Mouse (Mus musculus) lung, adult 2 months (tissue): ENCODE measurements around the gene Gm4871.

Experiments
- CTCF ChIP-seq: fragments of 200-500 bp; IDR thresholded peaks from 2 replicates; pipeline ENCODE4 v1.5.1; 2011; ENCODE audit warnings: mild to moderate bottlenecking, low read length, control low read depth; ENCODE audit not compliant: insufficient read depth
- POLR2A ChIP-seq: fragments of 200-500 bp; IDR thresholded peaks from 2 replicates; pipeline ENCODE4 v1.6.1; 2011; ENCODE audit warnings: low read depth, mild to moderate bottlenecking, control low read depth, low read length, borderline replicate concordance; ENCODE audit errors: extremely low read depth

GRCm38 (mm10) chr5:144984839-144985238 lies 47.7 kb downstream of the Gm4871 start:
- TF ChIP-seq POLR2A (no peak), CTCF (no peak)
